Mouse (Mus musculus) heart, embryonic 14.5 days (tissue): ENCODE data around the gene Stxbp2. TPM values are rescaled to one million over a fixed set of nuclear protein-coding genes. Genes with fewer than 3 reads are reported as not detected.

Source experiments
- ATAC-seq: fragments of 200-750 bp; cut with Nextera tagmentation; 2 replicates; pipeline ENCODE4 v1.8.0; 2017; ENCODE audit warnings: low read depth, moderate TSS enrichment; ENCODE audit not compliant: insufficient number of reproducible peaks, insufficient read depth, low FRiP score
- H3K27ac ChIP-seq, 2 experiments: fragments of 200-500 bp in 1 of 2; fragments of 300-500 bp in 1 of 2; sonication (generic) in 1 of 2; replicated peaks in 1 of 2; 2 replicates each; pipeline ENCODE4 v1.5.1; 2012 to 2014; ENCODE audit warnings: low read depth in 2 of 2, low read length in 2 of 2, control low read depth in 1 of 2, mild to moderate bottlenecking in 1 of 2, mixed read lengths in 1 of 2; ENCODE audit not compliant: control insufficient read depth in 1 of 2, insufficient read depth in 1 of 2
- H3K27me3 ChIP-seq: fragments of 300-500 bp; sonication (generic); 2 replicates; pipeline ENCODE4 v1.6.1; 2014; ENCODE audit warnings: mild to moderate bottlenecking, low read length, control low read depth; ENCODE audit not compliant: control insufficient read depth, insufficient read depth
- H3K36me3 ChIP-seq: fragments of 300-500 bp; sonication (generic); 2 replicates; pipeline ENCODE4 v1.6.1; 2014; ENCODE audit warnings: mild to moderate bottlenecking, control low read depth, low read length, mixed read lengths; ENCODE audit not compliant: control insufficient read depth, insufficient read depth
- H3K4me1 ChIP-seq, 2 experiments: fragments of 200-500 bp in 1 of 2; fragments of 300-500 bp in 1 of 2; sonication (generic) in 1 of 2; 2 replicates each; pipeline ENCODE4 v1.6.1; 2012 to 2014; ENCODE audit warnings: low read length in 2 of 2, control low read depth in 1 of 2, mixed read lengths in 1 of 2; ENCODE audit not compliant: control insufficient read depth in 2 of 2, insufficient read depth in 2 of 2
- H3K4me2 ChIP-seq: fragments of 300-500 bp; sonication (generic); 2 replicates; pipeline ENCODE4 v1.6.1; 2014; ENCODE audit warnings: mild to moderate bottlenecking, low read length
- H3K4me3 ChIP-seq, 2 experiments: fragments of 200-500 bp in 1 of 2; fragments of 300-500 bp in 1 of 2; sonication (generic) in 1 of 2; 2 replicates each; pipeline ENCODE4 v1.5.1; 2012 to 2014; ENCODE audit warnings: low read length in 2 of 2, mild to moderate bottlenecking in 2 of 2, control low read depth in 1 of 2, low read depth in 1 of 2, moderate library complexity in 1 of 2; ENCODE audit not compliant: control insufficient read depth in 1 of 2, insufficient read depth in 1 of 2
- H3K9ac ChIP-seq: fragments of 300-500 bp; sonication (generic); 2 replicates; pipeline ENCODE4 v1.6.1; 2014; ENCODE audit warnings: mild to moderate bottlenecking, low read length
- H3K9me3 ChIP-seq: fragments of 300-500 bp; sonication (generic); 2 replicates; pipeline ENCODE4 v1.6.1; 2016; ENCODE audit warnings: low read length, control low read depth; ENCODE audit not compliant: control insufficient read depth
- WGBS: fragments of 180-500 bp; shearing (Covaris S2); extraction: QIAGEN DNeasy Blood & Tissue Kit; methylation state at CpG from one replicate; pipeline ENCODE4 v1.1.7; 2014; 5-methylcytosine and 5-hydroxymethylcytosine counted together
- polyA plus RNA-seq: library from polyadenylated mRNA; unstranded; fragments of >200 nt; fragmentation: Nextera tagmentation; extraction: Ambion mirVana; gene quantifications from 2 replicates; pipeline ENCODE4 v1.2.1, GENCODE M21; 2014

The Stxbp2 gene
- polyA plus RNA-seq, 1 experiment from 2014 or later = 39.0 TPM

DNA sequence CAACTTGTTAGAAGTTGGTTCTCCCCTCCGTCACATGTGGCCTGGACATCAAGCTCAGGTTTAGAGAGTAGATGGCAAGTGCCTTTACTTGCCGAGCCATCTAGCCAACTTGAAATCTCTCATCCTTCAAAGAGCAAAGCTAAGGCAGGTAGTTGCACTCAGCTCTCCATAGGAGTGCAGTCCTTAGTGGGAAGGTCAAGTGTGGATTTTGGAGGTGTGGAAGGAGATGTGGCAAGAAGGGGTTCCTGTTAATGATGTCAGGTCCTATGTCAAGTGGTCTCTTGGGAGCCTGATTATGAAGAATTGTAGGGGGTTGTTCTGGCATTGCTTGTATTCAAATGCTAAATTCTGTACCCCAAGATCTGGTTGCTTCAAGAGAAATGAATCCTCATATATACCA, 36.3 kb upstream of the Stxbp2 start:
- Histone ChIP-seq H3K36me3 (no peaks in the 10 kb centered on the region), H3K27ac (no peak overlapping the region), H3K4me1 (peaks cover 0 to 2% of the 10 kb centered on the region in 2 experiments; a peak in 1 of 4 replicates), H3K4me3 (no peak overlapping the region), H3K27me3 (no peaks in the 10 kb centered on the region), H3K9me3 (no peaks in the 10 kb centered on the region), H3K4me2 (no peak overlapping the region), H3K9ac (no peak overlapping the region)
- ATAC-seq = no peak
- WGBS = 79% methylated on average over 2 of the region's 2 CpGs

DNA sequence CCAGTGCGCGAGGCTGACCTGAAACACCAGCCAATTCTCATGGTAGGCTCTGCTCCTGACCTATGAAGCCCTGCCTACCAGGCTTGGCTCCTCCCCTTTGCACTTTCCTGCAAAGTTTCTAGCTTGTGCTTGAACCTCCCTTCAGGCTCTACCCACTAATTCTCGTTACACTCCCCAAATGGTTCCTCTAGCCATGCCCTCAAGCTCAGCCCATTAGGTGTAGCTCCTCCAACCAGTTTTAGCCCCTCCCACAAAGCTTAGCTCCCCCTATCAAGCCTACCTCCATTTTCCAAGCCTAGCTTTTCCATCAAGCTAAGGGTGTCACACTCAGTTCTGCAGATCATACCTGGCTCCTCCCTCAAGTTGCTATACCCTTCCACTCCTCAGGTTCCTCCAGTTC, 32.7 kb upstream of the Stxbp2 start:
- 80% methylated on average over 3 of the region's 3 CpGs for WGBS
- no peaks in the 10 kb centered on the region for H3K36me3 ChIP-seq
- peaks cover 2% of the 10 kb centered on the region in 2 experiments; a peak in 2 of 4 replicates for H3K4me1 ChIP-seq
- H3K27me3 ChIP-seq = no peaks in the 10 kb centered on the region
- no peaks in the 10 kb centered on the region for H3K9me3 ChIP-seq
- H3K4me3 ChIP-seq = no peak overlapping the region
- no peak for ATAC-seq
- no peak overlapping the region for H3K27ac ChIP-seq
- H3K4me2 ChIP-seq = no peak overlapping the region
- H3K9ac ChIP-seq = no peak overlapping the region

DNA sequence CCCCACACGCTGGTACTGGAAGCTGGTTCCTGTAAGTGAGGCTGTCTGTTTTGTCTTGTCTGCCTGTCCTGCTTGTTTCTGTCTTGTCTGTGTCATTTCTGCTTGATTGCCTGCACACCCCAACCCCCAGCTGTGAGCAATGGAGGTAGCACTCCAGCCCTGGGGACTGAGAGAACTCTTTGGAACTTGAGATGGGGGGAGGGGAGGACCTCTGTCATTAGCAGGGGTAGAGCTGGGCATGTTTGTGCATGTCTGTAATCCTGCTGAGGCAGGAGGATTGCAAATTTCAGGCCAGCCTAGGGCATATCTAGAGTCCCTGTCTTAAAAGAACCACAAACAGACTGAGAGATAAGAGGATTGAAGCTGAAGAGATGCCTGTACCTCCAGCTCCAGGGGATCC, 31.5 kb upstream of the Stxbp2 start:
- Histone ChIP-seq H3K4me2 (no peak overlapping the region), H3K36me3 (0 out of 2 replicates have a peak, but pooled peaks cover 4% of the 10 kb centered on the region), H3K27me3 (no peaks in the 10 kb centered on the region), H3K27ac (no peak overlapping the region), H3K9me3 (no peaks in the 10 kb centered on the region), H3K9ac (no peak overlapping the region), H3K4me3 (no peak overlapping the region), H3K4me1 (peaks cover 0 to 2% of the 10 kb centered on the region in 2 experiments; a peak in 1 of 4 replicates)
- 44% methylated on average over 1 of the region's 1 CpGs for WGBS
- no peak for ATAC-seq

DNA sequence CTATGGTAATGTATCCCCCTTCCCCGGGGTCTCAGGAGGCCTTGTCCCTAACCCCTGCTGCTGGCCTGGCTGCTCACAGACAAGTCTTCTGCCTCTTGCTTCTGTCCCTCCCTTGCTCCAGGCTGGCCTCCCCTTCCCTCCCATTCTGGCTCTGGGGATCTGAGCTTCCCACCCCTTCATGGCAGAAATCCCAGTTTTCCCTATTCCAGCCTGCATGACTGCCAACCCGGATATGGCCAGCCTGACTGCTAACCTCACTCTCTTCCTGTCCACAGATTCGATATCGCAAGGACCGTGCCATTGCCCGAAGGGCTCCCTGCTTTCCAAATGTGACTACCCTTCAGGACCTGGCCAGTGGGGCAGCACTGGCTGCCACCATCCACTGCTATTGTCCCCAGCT, 30.4 kb upstream of the Stxbp2 start:
- Histone ChIP-seq H3K27ac (no peak overlapping the region), H3K27me3 (no peaks in the 10 kb centered on the region), H3K9me3 (no peaks in the 10 kb centered on the region), H3K4me1 (peaks cover 0 to 2% of the 10 kb centered on the region in 2 experiments; a peak in 1 of 4 replicates), H3K9ac (no peak overlapping the region), H3K4me3 (no peak overlapping the region), H3K4me2 (no peak overlapping the region), H3K36me3 (0 out of 2 replicates have a peak, but pooled peaks cover 4% of the 10 kb centered on the region)
- 80% methylated on average over 6 of the region's 6 CpGs for WGBS
- ATAC-seq = peak; percentile 40

DNA sequence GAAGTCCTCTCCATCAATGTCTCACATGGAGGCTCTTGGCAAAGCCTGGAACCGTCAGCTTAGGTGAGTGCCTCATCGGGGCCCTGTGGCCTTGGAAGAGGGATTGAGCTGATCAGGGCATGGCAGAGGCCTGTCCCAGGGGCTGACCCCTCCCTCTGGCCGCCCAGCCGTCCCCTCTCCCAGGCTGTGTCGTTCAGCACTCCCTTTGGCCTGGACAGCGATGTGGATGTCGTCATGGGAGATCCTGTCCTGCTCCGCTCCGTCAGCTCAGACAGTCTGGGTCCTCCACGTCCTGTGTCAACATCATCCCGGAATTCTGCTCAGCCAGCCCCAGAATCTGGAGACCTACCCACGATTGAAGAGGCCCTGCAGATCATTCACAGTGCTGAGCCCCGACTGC, 27.3 kb upstream of the Stxbp2 start:
- 62% methylated on average over 13 of the region's 13 CpGs for WGBS
- ATAC-seq = no peak
- H3K4me3 ChIP-seq = no peak overlapping the region
- H3K4me2 ChIP-seq = no peak overlapping the region
- peaks cover 11% of the 10 kb centered on the region for H3K36me3 ChIP-seq
- H3K4me1 ChIP-seq = peaks cover 9 to 11% of the 10 kb centered on the region in 2 experiments; a peak in 3 of 4 replicates
- H3K27me3 ChIP-seq = no peaks in the 10 kb centered on the region
- H3K27ac ChIP-seq = no peak overlapping the region
- no peaks in the 10 kb centered on the region for H3K9me3 ChIP-seq
- no peak overlapping the region for H3K9ac ChIP-seq

DNA sequence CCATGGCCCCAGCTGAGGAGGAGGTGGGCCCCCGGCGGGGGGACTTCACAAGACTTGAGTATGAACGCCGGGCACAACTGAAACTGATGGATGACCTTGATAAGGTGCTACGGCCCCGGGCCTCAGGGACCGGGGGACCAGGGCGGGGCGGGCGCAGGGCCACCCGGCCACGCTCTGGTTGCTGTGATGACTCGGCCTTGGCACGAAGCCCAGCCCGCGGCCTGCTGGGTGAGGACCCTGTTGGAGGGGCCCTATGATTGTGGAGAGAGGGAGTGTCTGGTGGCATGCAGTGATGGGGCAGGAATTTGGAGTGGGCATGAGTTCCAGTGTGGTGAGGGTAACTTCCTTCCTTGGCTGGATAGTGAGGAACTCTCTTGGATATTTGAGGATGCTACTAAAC, 24.2 kb upstream of the Stxbp2 start:
- no peaks in the 10 kb centered on the region for H3K27me3 ChIP-seq
- peak; percentile 42 for ATAC-seq
- peak overlapping the region in 1 of 2 experiments; percentile 22; a peak in 1 of 4 replicates for H3K27ac ChIP-seq
- peak overlapping the region; percentile 47 for H3K4me2 ChIP-seq
- 36% methylated on average over 16 of the region's 16 CpGs for WGBS
- peaks cover 9 to 14% of the 10 kb centered on the region in 2 experiments for H3K4me1 ChIP-seq
- H3K9me3 ChIP-seq = no peaks in the 10 kb centered on the region
- H3K36me3 ChIP-seq = peaks cover 43% of the 10 kb centered on the region
- H3K9ac ChIP-seq = no peak overlapping the region
- no peak overlapping the region for H3K4me3 ChIP-seq

DNA sequence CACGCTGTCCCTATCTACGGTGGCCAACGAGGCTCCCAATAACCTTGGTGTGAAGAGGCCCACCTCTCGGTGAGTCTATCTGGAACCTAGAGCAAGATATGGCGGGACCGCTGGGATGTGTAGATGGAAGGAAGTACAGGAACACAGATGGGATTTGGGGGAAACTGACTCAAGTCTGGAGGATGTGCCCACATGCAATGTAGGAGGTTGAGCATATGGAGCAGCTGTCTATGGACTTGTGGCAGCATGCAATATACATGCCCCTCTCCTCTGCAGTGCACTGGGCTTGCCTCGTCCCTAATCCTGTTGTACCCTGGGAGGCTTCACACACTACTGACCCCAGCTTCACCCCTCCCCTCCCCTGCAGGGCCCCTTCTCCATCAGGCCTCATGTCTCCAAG, 22.9 kb upstream of the Stxbp2 start:
- Histone ChIP-seq H3K4me2 (no peak overlapping the region), H3K9me3 (no peaks in the 10 kb centered on the region), H3K27ac (no peak overlapping the region), H3K27me3 (no peaks in the 10 kb centered on the region), H3K4me3 (no peak overlapping the region), H3K9ac (no peak overlapping the region), H3K4me1 (peaks cover 9 to 14% of the 10 kb centered on the region in 2 experiments), H3K36me3 (peaks cover 55% of the 10 kb centered on the region)
- no peak for ATAC-seq
- WGBS = 87% methylated on average over 7 of the region's 7 CpGs
